Mouse (Mus musculus) gastrocnemius, postnatal 14 days (tissue): ENCODE measurements around the gene Sowaha. TPM values are rescaled to one million over a fixed set of nuclear protein-coding genes. Genes with fewer than 3 reads are reported as not detected.
A peak's percentile ranks its signal among the peaks of the same experiment; 100 is the strongest.

Experiments used
- DNase-seq: peaks from one replicate; pipeline ENCODE4 v3.0.0; 2021; ENCODE audit warnings: mixed read lengths
- intact Hi-C: fragments of 180-260 bp; cut with DNase I; formaldehyde crosslinking; loops from one replicate; pipeline ENCODE4 v1.15.1; 2025; ENCODE audit warnings: low total_unique reads
- total RNA-seq, 2 experiments: library from RNA; stranded (reverse); gene quantifications; 2 replicates each; pipeline ENCODE4 v1.2.3; 2021

The Sowaha gene
- total RNA-seq, 2 experiments from 2014 or later: 0.11 to 0.12 TPM

- intact Hi-C loops: no loop called here
- no peak for DNase-seq
Measured at GRCm38 (mm10) chr11:53507098-53507805, 27.2 kb upstream of the Sowaha start.

- no peak for DNase-seq
- intact Hi-C loops: no loop called here
Measured at GRCm38 (mm10) chr11:53505026-53505663, 25.1 kb upstream of the Sowaha start.

GRCm38 (mm10) chr11:53504376-53504775 lies 24.3 kb upstream of the Sowaha start:
- no peak for DNase-seq
- intact Hi-C loops: no loop called here

- no peak for DNase-seq
- intact Hi-C loops: no loop called here
Measured at GRCm38 (mm10) chr11:53503738-53504137, 23.7 kb upstream of the Sowaha start.

- no peak for DNase-seq
- intact Hi-C loops: no loop called here
Measured at GRCm38 (mm10) chr11:53502039-53502765, 22.1 kb upstream of the Sowaha start.

- no peak for DNase-seq
- intact Hi-C loops: no loop called here
Measured at GRCm38 (mm10) chr11:53500569-53500968, 20.5 kb upstream of the Sowaha start.

- intact Hi-C loops: no loop called here
- DNase-seq: no peak
Measured at GRCm38 (mm10) chr11:53496946-53497345, 16.9 kb upstream of the Sowaha start.

- DNase-seq: no peak
- intact Hi-C loops: no loop called here
Measured at GRCm38 (mm10) chr11:53495417-53495816, 15.3 kb upstream of the Sowaha start.

- DNase-seq: no peak
- intact Hi-C loops: no loop called here
Measured at GRCm38 (mm10) chr11:53493243-53493955, 13.3 kb upstream of the Sowaha start.

GRCm38 (mm10) chr11:53491954-53492401 lies 11.9 kb upstream of the Sowaha start:
- peak; percentile 15 for DNase-seq
- intact Hi-C loops: no loop called here

GRCm38 (mm10) chr11:53489421-53489820 lies 9.3 kb upstream of the Sowaha start:
- no peak for DNase-seq
- intact Hi-C loops: no loop called here

GRCm38 (mm10) chr11:53489007-53489406 lies 8.9 kb upstream of the Sowaha start:
- no peak for DNase-seq
- intact Hi-C loops: no loop called here

GRCm38 (mm10) chr11:53486822-53487594 lies 6.9 kb upstream of the Sowaha start:
- DNase-seq: no peak
- intact Hi-C loops: no loop called here

- intact Hi-C loops: no loop called here
- no peak for DNase-seq
Measured at GRCm38 (mm10) chr11:53486351-53486750, 6.3 kb upstream of the Sowaha start.

- no peak for DNase-seq
- intact Hi-C loops: no loop called here
Measured at GRCm38 (mm10) chr11:53485719-53486118, 5.6 kb upstream of the Sowaha start.

- DNase-seq: no peak
- intact Hi-C loops: no loop called here
Measured at GRCm38 (mm10) chr11:53483159-53483891, 3.3 kb upstream of the Sowaha start.

GRCm38 (mm10) chr11:53481088-53481730 lies 1.1 kb upstream of the Sowaha start:
- intact Hi-C loops: no loop called here
- DNase-seq: no peak

GRCm38 (mm10) chr11:53479171-53479782 lies 797 bp downstream of the Sowaha start:
- DNase-seq: no peak
- intact Hi-C loops: loop anchor here (10.0 kb wide), 1 partner anchor 56 kb away; no protein-coding TSS in a partner anchor
